8 mouse cellular contexts compared by ENCODE assay signal in the genomic region with DNA sequence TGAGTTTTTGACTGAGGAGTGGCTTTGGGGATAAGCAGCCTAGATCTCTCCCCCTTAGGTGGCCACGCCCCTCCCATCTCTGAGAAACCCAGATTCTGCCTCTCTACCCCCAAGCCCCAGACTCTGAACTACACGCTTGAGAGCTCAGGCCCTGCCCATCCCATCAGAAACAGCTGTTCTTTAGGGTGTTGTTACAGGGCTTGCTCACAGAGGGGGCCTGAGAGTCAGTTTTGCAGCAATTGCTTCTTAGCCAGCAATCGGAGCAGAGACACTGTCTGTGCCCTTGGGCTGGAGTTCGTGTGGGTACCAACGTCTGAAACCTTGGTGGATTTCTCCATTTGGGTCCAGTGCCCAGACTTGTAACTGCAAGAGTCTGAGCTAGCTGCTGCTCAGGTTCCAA. TPM values are rescaled to one million over a fixed set of nuclear protein-coding genes. Genes with fewer than 3 reads are reported as not detected.
DNase-seq lines count a peak whose midpoint lies in the region; ATAC-seq and TF ChIP-seq lines count a peak whose summit lies in the region.

No protein-coding gene starts in this region.

- peaks cover 24% of the 10 kb centered on the region for H3K4me1 ChIP-seq in intestine, embryonic 16.5 days (ENCODE audit: control insufficient read depth, insufficient read depth, low read length)
- H3K4me1 ChIP-seq in limb, embryonic 13.5 days, result peaks cover 55% of the 10 kb centered on the region
- peaks cover 28% of the 10 kb centered on the region for H3K4me1 ChIP-seq in neural tube, embryonic 11.5 days (ENCODE audit: control insufficient read depth, insufficient read depth, low read length)
- H3K4me1 ChIP-seq in stomach, postnatal 0 days (replicated peaks; ENCODE audit: control insufficient read depth, insufficient read depth), result peaks cover 3% of the 10 kb centered on the region; the same call in 1 of the 2 replicates

- no peak overlapping the region for H3K4me3 ChIP-seq in intestine, embryonic 16.5 days (ENCODE audit: low read length)
- H3K4me3 ChIP-seq in limb, embryonic 13.5 days, result no peak overlapping the region
- no peak overlapping the region for H3K4me3 ChIP-seq in neural tube, embryonic 11.5 days (ENCODE audit: low read depth, low read length)
- H3K4me3 ChIP-seq in stomach, postnatal 0 days (ENCODE audit: low read depth, low read length), result no peak overlapping the region

- no peak overlapping the region for H3K9ac ChIP-seq in intestine, embryonic 16.5 days (ENCODE audit: low read depth, low read length)
- H3K9ac ChIP-seq in limb, embryonic 13.5 days, result no peak overlapping the region; the same call in 1 of the 2 replicates
- no peak overlapping the region for H3K9ac ChIP-seq in neural tube, embryonic 11.5 days (ENCODE audit: low read length)
- H3K9ac ChIP-seq in stomach, postnatal 0 days (ENCODE audit: low read length), result no peak overlapping the region

- no peak overlapping the region for H3K27ac ChIP-seq in intestine, embryonic 16.5 days (ENCODE audit: low read length)
- peak overlapping the region; percentile 55; the same call in 1 of the 2 replicates for H3K27ac ChIP-seq in limb, embryonic 13.5 days
- no peak overlapping the region for H3K27ac ChIP-seq in neural tube, embryonic 11.5 days (ENCODE audit: low read depth, low read length)
- H3K27ac ChIP-seq in stomach, postnatal 0 days (replicated peaks), result no peak overlapping the region

- no peak for TF ChIP-seq EP300 in stomach, postnatal 0 days (optimal IDR thresholded peaks at IDR 0.05)

- peaks cover 31% of the 10 kb centered on the region for H3K27me3 ChIP-seq in intestine, embryonic 16.5 days (replicated peaks; ENCODE audit: control insufficient read depth, insufficient read depth, low read length)
- peaks cover 58% of the 10 kb centered on the region for H3K27me3 ChIP-seq in limb, embryonic 13.5 days
- no peaks in the 10 kb centered on the region for H3K27me3 ChIP-seq in neural tube, embryonic 11.5 days (ENCODE audit: control insufficient read depth, insufficient read depth, low read length)
- no peaks in the 10 kb centered on the region for H3K27me3 ChIP-seq in stomach, postnatal 0 days (ENCODE audit: control insufficient read depth, insufficient read depth, low read length)

- peak; percentile 71 for ATAC-seq in common myeloid progenitor, adult 5-6 weeks (replicated peaks; ENCODE audit: low read depth, poor library complexity, severe bottlenecking)
- ATAC-seq in intestine, embryonic 16.5 days, result 0 out of 2 replicates have a peak, but pooled peaks have one; percentile 32
- ATAC-seq in limb, embryonic 13.5 days (ENCODE audit: low FRiP score, low read depth), result peak; percentile 48
- peak; percentile 49; the same call in 1 of the 2 replicates for ATAC-seq in neural tube, embryonic 11.5 days (ENCODE audit: insufficient read depth, low FRiP score, low TSS enrichment)
- ATAC-seq in stomach, postnatal 0 days (ENCODE audit: low FRiP score, low TSS enrichment), result peak; percentile 64; the same call in 1 of the 2 replicates

- peak; percentile 74 to 77 for DNase-seq in cerebellum, postnatal 10 days
- no peak for DNase-seq in cerebellum, adult 8-10 months
- peak; percentile 54 for DNase-seq in gastrocnemius, postnatal 10 days
- peak; percentile 84 for DNase-seq in neural tube, embryonic 11.5 days (ENCODE audit: low spot score)
- peak; percentile 70 for DNase-seq in stomach, postnatal 0 days (ENCODE audit: low spot score)

- 7% methylated on average over 5 of the region's 5 CpGs for WGBS in intestine, embryonic 16.5 days
- WGBS in limb, embryonic 13.5 days, result 3% methylated on average over 5 of the region's 5 CpGs
- WGBS in neural tube, embryonic 11.5 days, result 0% methylated on average over 5 of the region's 5 CpGs
- WGBS in stomach, postnatal 0 days, result 3% methylated on average over 5 of the region's 5 CpGs

- H3K9me3 ChIP-seq in intestine, embryonic 16.5 days (ENCODE audit: control insufficient read depth, low read length), result no peaks in the 10 kb centered on the region
- H3K9me3 ChIP-seq in limb, embryonic 13.5 days, result no peaks in the 10 kb centered on the region
- no peaks in the 10 kb centered on the region for H3K9me3 ChIP-seq in neural tube, embryonic 11.5 days (ENCODE audit: control insufficient read depth, low read length)
- H3K9me3 ChIP-seq in stomach, postnatal 0 days (ENCODE audit: control insufficient read depth, low read length), result no peaks in the 10 kb centered on the region

- TF ChIP-seq CTCF in stomach, postnatal 0 days (IDR thresholded peaks at IDR 0.05; ENCODE audit: low read depth), result peak; percentile 80

- no peaks in the 10 kb centered on the region for H3K36me3 ChIP-seq in intestine, embryonic 16.5 days (ENCODE audit: control insufficient read depth, insufficient read depth, low read length)
- no peaks in the 10 kb centered on the region for H3K36me3 ChIP-seq in limb, embryonic 13.5 days
- no peaks in the 10 kb centered on the region for H3K36me3 ChIP-seq in neural tube, embryonic 11.5 days (ENCODE audit: control insufficient read depth, insufficient read depth, low read length)
- no peaks in the 10 kb centered on the region for H3K36me3 ChIP-seq in stomach, postnatal 0 days (ENCODE audit: control insufficient read depth, insufficient read depth, low read length)

- H3K4me2 ChIP-seq in intestine, embryonic 16.5 days (ENCODE audit: low read depth, low read length), result no peak overlapping the region
- peak overlapping the region; percentile 97 for H3K4me2 ChIP-seq in limb, embryonic 13.5 days (replicated peaks)
- no peak overlapping the region for H3K4me2 ChIP-seq in neural tube, embryonic 11.5 days (ENCODE audit: low read depth)
- H3K4me2 ChIP-seq in stomach, postnatal 0 days (replicated peaks; ENCODE audit: low read depth), result no peak overlapping the region

RNA-seq across cellular contexts. Expression of a gene that starts 1.5 kb away (rescaled TPM):
- 0.24 TPM in 1 of 2 replicates, not detected in the other for total RNA-seq in common myeloid progenitor, adult 5-6 weeks (2017)
- total RNA-seq in gastrocnemius, postnatal 10 days (2021), result 10 to 100 TPM in 1 of 2 experiments, 1 to 10 TPM in 1; 5.5 to 10.1 TPM
- 1.4 and 1.5 TPM in 2 replicates for polyA plus RNA-seq in intestine, embryonic 16.5 days (2015; fragmentation: Nextera tagmentation; extraction: Ambion mirVana)
- polyA plus RNA-seq in limb, embryonic 13.5 days (2015; fragmentation: Nextera tagmentation; extraction: Ambion mirVana), result 4.3 and 5.8 TPM in 2 replicates
- 2.8 and 4.2 TPM in 2 replicates for polyA plus RNA-seq in neural tube, embryonic 11.5 days (2014; fragmentation: Nextera tagmentation; extraction: Ambion mirVana)
- 0.45 and 0.75 TPM in 2 replicates for polyA plus RNA-seq in stomach, postnatal 0 days (2015; fragmentation: Nextera tagmentation; extraction: Ambion mirVana)
